Mouse (Mus musculus) lung, postnatal 14 days (tissue): Measurements from ENCODE around the gene Mfap3.
A peak's percentile ranks its signal among the peaks of the same experiment; 100 is the strongest.

Source experiments
- DNase-seq: peaks from one replicate; pipeline ENCODE4 v3.0.0; 2021

The Mfap3 gene

GRCm38 (mm10) chr11:57518091-57518750, at the start of gene Mfap3, which contains the start of gene Fam114a2:
Gene Mfap3, plus strand, starts transcription at chr11:57518664.
Gene Fam114a2, minus strand, starts transcription at chr11:57518617.
- DNase-seq, result peak; percentile 96

GRCm38 (mm10) chr11:57468706-57469105, 49.8 kb upstream of the Mfap3 start:
- DNase-seq, result no peak

- DNase-seq, result no peak
Observed at GRCm38 (mm10) chr11:57470056-57470455, 48.4 kb upstream of the Mfap3 start.

GRCm38 (mm10) chr11:57470979-57471378, 47.5 kb upstream of the Mfap3 start:
- DNase-seq, result no peak

- no peak for DNase-seq
Observed at GRCm38 (mm10) chr11:57474296-57474941, 44.0 kb upstream of the Mfap3 start.

- peak; percentile 58 for DNase-seq
Observed at GRCm38 (mm10) chr11:57475119-57475518, 43.3 kb upstream of the Mfap3 start.

GRCm38 (mm10) chr11:57478077-57478476, 40.4 kb upstream of the Mfap3 start:
- no peak for DNase-seq

GRCm38 (mm10) chr11:57488436-57488835, 30.0 kb upstream of the Mfap3 start:
- no peak for DNase-seq

- DNase-seq, result no peak
Observed at GRCm38 (mm10) chr11:57496462-57497039, 21.9 kb upstream of the Mfap3 start.

GRCm38 (mm10) chr11:57497701-57498100, 20.8 kb upstream of the Mfap3 start:
- no peak for DNase-seq

- no peak for DNase-seq
Observed at GRCm38 (mm10) chr11:57498215-57498614, 20.2 kb upstream of the Mfap3 start.

- DNase-seq, result no peak
Observed at GRCm38 (mm10) chr11:57503155-57503554, 15.3 kb upstream of the Mfap3 start.

- DNase-seq, result no peak
Observed at GRCm38 (mm10) chr11:57506899-57507298, 11.6 kb upstream of the Mfap3 start.

GRCm38 (mm10) chr11:57515218-57515617, 3.2 kb upstream of the Mfap3 start:
- DNase-seq, result no peak

- DNase-seq, result no peak
Observed at GRCm38 (mm10) chr11:57516946-57517441, 1.5 kb upstream of the Mfap3 start.

- no peak for DNase-seq
Observed at GRCm38 (mm10) chr11:57518751-57519148, 286 bp downstream of the Mfap3 start.

GRCm38 (mm10) chr11:57519304-57519703, 840 bp downstream of the Mfap3 start:
- DNase-seq, result no peak

GRCm38 (mm10) chr11:57521206-57521605, 2.7 kb downstream of the Mfap3 start:
- no peak for DNase-seq

GRCm38 (mm10) chr11:57522046-57522445, 3.6 kb downstream of the Mfap3 start:
- DNase-seq, result no peak

- DNase-seq, result no peak
Observed at GRCm38 (mm10) chr11:57523418-57523817, 5.0 kb downstream of the Mfap3 start.

- peak; percentile 17 for DNase-seq
Observed at GRCm38 (mm10) chr11:57524597-57524996, 6.1 kb downstream of the Mfap3 start.

- no peak for DNase-seq
Observed at GRCm38 (mm10) chr11:57525900-57526299, 7.4 kb downstream of the Mfap3 start.

GRCm38 (mm10) chr11:57527506-57527905, 9.0 kb downstream of the Mfap3 start:
- no peak for DNase-seq

GRCm38 (mm10) chr11:57529111-57529510, 10.6 kb downstream of the Mfap3 start:
- no peak for DNase-seq
